Mouse (Mus musculus): ENCODE data around the gene Hdac5.
A peak's percentile ranks its signal among the peaks of the same experiment; 100 is the strongest.

Hdac5 gene

GRCm38 (mm10) chr11:102230006-102230741 is at the start of gene Hdac5:
Gene Hdac5 (minus strand): TSS chr11:102230166.
- peak; percentile 99 for DNase-seq

DNA sequence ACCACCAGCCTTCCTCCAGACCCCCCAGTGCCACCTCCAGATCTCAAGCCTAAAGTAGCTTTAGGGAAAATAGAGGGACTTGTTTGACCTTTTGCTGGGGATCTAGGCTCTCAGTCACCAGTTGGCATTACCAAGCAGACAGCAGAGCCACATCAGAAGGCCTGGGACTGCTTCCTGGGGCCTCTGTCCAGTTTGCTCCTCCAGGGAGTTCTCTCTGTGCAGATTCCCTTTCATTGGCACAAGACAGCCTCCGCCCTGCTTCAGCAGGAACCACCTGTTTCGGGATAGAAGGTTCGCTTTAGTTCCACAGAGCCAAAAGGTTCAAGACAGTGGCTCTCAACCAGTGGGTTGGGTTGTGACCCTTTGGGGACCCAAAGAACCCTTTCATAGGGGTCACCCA is 49.6 kb upstream of the Hdac5 start:
- no peak for DNase-seq

DNA sequence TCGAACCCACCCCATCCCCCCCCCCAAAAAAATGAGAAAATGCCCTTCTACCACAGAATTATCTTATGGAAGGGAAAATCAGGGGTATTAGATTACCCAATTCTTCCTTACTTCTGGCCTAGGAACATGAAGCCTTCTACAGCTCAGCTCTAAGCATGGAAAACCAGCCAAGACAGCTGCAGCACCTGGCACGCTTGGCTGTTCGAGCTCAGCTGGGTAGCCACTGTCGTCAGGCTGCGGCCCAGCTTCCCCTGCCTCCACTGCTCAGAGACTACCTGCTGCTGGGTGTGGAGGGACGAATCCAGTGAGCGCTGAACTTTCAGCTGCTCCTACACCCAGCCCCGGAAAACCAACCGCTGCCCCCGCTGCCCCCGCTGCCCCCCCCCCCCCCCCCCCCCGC is 47.8 kb upstream of the Hdac5 start:
- no peak for DNase-seq

GRCm38 (mm10) chr11:102276411-102276915 is 46.5 kb upstream of the Hdac5 start:
- DNase-seq = peak; percentile 41

DNA sequence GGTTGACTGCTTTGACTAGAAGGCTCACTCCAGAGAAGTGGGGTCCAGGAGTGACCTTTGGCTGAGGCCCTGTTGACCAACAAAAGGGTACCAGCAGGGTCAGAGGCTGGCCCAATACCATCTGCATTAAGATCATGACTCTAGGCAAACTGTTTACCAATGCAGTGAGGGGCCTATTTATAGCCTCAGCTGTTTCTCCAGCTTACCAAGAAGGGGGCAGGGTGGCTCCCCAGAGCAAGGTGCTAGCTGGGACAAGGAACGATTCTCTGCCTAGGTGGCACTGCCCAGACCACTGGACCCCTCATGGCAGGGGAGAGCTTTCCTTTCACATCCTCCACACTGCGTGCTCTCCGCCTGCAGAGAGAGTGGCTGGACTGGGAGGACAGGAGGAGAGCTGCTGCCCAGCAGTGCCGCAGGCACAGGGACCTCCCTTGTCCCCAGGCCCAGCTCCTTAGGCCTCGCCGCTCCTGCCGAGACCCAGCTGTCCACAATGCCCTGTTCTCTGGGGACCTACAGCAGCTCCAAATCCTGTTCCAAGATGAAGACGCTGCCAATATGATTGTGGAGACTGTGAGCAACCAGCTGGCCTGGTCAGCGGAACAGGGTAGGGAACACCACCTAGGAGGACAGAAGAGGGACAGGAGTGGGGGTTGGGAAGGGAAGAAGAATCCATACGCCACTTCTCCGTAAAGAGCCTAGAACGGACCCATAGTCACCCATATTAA is 38.7 kb upstream of the Hdac5 start, which contains the start of gene Asb16:
Gene Asb16, plus strand, starts transcription at position 224 of the 725 bp plus-strand sequence.
- no peak for DNase-seq

- peak; percentile 76 for DNase-seq
These were observed 37.5 kb upstream of the Hdac5 start for GRCm38 (mm10) chr11:102267480-102267879.

- no peak for DNase-seq
These were observed 36.8 kb upstream of the Hdac5 start for GRCm38 (mm10) chr11:102266631-102267355.

DNA sequence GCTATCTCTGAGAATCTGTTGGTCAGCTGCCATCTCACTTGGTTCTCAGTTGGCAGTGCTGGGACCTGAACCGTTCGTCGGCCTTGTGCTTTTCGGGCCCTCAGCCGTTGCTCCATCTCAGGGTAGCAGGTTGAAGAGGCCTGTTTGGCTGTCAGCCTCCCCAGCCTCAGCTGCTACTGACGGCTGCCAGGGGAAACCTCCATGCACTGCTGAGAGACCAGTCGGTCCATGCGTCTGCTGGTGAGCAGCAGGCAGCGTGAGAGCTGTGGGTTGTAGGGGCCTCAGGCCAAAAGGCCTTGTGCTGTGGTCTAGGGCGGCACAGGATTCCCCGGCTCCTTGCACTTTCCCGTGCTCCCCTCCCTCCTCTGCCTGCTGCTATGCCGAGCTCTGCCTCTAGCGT is 35.9 kb upstream of the Hdac5 start:
- peak; percentile 70 for DNase-seq

DNA sequence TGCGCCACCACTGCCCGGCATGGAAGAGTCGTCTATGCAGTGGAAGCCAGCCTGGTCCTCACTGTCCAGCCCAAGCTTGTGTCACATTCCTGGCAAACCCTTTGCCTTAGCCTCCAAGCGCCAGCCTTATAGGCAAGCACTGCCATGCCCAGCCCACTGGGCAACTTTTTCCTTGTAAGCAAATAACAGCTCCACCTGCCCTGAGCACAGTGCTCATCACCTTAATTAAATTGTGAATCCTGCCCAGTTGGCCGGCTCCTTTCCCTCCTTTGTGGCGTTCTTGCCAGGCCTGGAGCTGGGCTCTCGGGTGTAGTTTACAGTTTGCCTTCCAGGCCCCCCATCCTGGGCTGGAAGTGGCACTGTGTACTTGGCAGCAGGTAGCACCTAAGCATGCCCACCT is 33.2 kb upstream of the Hdac5 start:
- no peak for DNase-seq

DNA sequence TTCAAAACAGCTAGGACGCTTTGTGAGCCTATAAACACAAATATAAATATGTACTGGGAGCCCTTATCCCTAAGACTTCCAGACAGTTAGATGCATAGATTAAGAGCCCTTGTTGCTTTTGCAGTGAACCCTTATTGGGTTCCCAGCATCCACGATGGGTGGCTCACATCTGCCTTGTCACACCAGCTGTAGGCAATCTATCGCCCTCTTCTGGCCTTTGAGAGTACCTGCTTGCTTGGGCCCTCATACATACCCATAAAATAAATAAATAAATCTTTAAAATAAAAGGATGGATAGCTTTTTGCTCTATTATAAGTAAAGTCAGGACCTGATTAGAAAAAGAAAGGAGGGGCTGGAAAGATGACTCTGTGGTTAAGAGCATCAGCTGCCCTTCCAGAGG is 28.6 kb upstream of the Hdac5 start:
- DNase-seq = no peak

GRCm38 (mm10) chr11:102258095-102258494 is 28.1 kb upstream of the Hdac5 start:
- DNase-seq = no peak

DNA sequence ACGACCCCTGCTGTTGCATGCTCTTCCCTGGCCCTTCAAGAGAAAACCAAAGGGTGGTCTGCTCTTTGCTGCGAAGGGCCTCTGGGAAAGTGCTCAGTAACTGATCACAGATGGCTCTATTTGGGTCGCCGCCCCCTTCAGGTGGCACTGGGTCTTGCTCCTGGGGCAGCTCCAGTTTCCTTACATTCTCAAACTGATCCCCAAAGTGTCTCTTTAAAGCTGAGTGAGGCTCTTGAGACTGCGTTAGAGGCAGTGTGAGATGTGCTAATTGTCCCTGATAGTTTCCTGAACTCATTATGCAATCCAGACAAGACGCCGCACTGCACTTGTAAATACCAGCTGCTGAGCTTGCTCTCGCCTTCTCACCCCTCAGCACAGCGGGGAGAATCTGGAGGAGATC is 27.5 kb upstream of the Hdac5 start:
- DNase-seq = no peak

- DNase-seq = no peak
These were observed 19.6 kb upstream of the Hdac5 start for GRCm38 (mm10) chr11:102249351-102250090.

DNA sequence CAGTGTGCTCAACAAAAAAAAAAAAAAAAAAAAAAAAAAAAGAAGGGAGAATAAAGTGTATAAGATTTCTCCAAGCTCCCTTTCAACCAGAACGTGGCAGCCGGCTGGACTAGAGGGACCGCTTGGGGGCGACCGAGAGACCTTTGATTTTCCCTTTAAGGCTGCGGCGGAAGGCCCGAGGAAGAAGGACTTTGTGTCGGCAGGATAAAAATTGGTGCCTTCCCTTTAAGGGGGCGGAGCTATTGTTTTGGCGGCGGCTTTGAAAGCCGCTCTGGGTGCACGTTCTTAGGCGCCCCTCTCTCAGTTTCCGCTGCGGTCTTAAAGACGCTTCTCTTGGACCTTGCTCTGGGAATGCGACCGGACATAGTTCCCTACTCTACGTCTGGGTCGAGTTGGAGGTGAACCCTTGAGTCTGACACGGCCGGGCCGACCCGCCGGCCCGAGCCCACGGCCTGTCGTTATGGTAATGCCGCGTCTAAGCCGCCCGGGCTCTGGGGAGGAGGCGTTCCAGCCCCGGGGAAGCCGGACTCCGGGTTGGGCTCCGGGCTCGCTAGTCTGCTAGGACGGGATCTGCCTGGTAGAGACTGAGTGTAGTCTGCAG is 18.8 kb upstream of the Hdac5 start, which contains the start of gene BC030867:
Gene BC030867, plus strand, starts transcription at position 253 of the 601 bp plus-strand sequence.
- DNase-seq = peak; percentile 87

GRCm38 (mm10) chr11:102246871-102247270 is 16.9 kb upstream of the Hdac5 start:
- DNase-seq = no peak

GRCm38 (mm10) chr11:102246273-102246635 is 16.3 kb upstream of the Hdac5 start:
- DNase-seq = no peak

GRCm38 (mm10) chr11:102245581-102246272 is 15.8 kb upstream of the Hdac5 start:
- DNase-seq = no peak

DNA sequence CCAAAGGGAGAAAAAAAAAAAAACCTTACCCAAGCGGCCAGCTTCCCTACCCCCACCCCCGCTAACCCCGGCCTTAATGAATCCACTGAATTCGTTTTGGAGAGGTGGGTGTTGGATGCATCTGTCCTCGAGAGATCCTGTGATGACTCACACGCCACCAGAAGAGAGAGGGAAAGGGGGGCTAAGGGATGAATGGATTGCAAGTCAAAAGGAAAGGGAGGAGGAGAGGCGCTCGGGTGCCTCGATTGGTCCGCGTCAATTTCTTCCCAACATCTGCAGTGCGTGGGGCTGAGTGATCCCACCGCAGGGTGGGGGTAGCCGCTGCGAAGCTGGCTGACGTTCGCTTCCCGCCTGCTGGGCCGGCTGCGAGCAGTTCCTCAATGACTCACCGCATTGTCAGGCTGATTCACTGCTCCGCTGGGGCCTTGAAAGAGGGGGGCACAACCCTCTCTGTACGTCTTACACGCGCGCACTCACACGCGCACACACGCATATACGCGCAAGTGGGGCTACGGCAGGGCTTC is 15.0 kb upstream of the Hdac5 start:
- DNase-seq = peak; percentile 61

- no peak for DNase-seq
These were observed 11.9 kb upstream of the Hdac5 start for GRCm38 (mm10) chr11:102241874-102242273.

GRCm38 (mm10) chr11:102241246-102241645 is 11.3 kb upstream of the Hdac5 start:
- no peak for DNase-seq

DNA sequence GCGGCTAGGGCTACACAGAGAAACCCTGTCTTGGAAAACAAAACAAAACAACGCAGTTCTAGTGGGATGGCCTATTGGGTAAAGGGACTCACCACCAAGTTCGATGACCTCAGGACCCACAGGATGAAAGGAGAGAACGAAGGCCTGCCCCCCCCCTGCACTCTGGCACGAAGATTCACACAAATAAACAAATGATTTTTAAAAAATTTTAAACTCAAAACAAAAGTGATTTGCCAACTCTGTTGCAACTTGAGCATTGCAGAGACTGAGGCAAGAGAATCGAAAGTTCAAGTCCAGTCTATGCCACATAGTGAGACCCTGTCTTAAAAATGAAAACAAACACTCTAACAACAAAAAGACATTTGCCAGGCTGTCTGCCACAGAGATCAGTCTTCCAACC is 10.7 kb upstream of the Hdac5 start:
- DNase-seq = no peak

Measured in cerebellum, adult 9-11 months (tissue).